Mouse (Mus musculus) limb, embryonic 12.5 days (tissue): Measurements from ENCODE around the gene Slc22a17. TPM values are rescaled to one million over a fixed set of nuclear protein-coding genes. Genes with fewer than 3 reads are reported as not detected.
A peak's percentile ranks its signal among the peaks of the same experiment; 100 is the strongest.

Source experiments
- ATAC-seq: fragments of 200-750 bp; cut with Nextera tagmentation; 2 replicates; pipeline ENCODE4 v1.8.0; 2017; ENCODE audit warnings: low read depth, moderate TSS enrichment; ENCODE audit not compliant: insufficient number of reproducible peaks, insufficient read depth, low FRiP score, low TSS enrichment
- H3K27ac ChIP-seq: fragments of 300-500 bp; sonication (generic); 2 replicates; pipeline ENCODE4 v1.5.1; 2016; ENCODE audit warnings: mild to moderate bottlenecking, moderate library complexity
- H3K27me3 ChIP-seq: fragments of 300-500 bp; sonication (generic); 2 replicates; pipeline ENCODE4 v1.6.1; 2016; ENCODE audit warnings: mild to moderate bottlenecking, moderate library complexity
- H3K36me3 ChIP-seq: fragments of 300-500 bp; sonication (generic); 2 replicates; pipeline ENCODE4 v1.6.1; 2016; ENCODE audit warnings: mild to moderate bottlenecking, moderate library complexity
- H3K4me1 ChIP-seq: fragments of 300-500 bp; sonication (generic); replicated peaks from 2 replicates; pipeline ENCODE4 v1.6.1; 2016
- H3K4me2 ChIP-seq: fragments of 300-500 bp; sonication (generic); 2 replicates; pipeline ENCODE4 v1.6.1; 2016; ENCODE audit warnings: mild to moderate bottlenecking, moderate library complexity
- H3K4me3 ChIP-seq: fragments of 300-500 bp; sonication (generic); replicated peaks from 2 replicates; pipeline ENCODE4 v1.5.1; 2016; ENCODE audit warnings: mild to moderate bottlenecking
- H3K9ac ChIP-seq: fragments of 300-500 bp; sonication (generic); replicated peaks from 2 replicates; pipeline ENCODE4 v1.6.1; 2016; ENCODE audit warnings: mild to moderate bottlenecking, moderate library complexity
- H3K9me3 ChIP-seq: fragments of 300-500 bp; sonication (generic); 2 replicates; pipeline ENCODE4 v1.6.1; 2016; ENCODE audit warnings: mild to moderate bottlenecking, moderate library complexity
- WGBS: fragments of 180-500 bp; shearing (Covaris S2); methylation state at CpG from one replicate; pipeline ENCODE4 v1.1.7; 2016; 5-methylcytosine and 5-hydroxymethylcytosine counted together
- polyA plus RNA-seq: library from polyadenylated mRNA; unstranded; fragments of >200 nt; fragmentation: Nextera tagmentation; extraction: Ambion mirVana; gene quantifications from 2 replicates; pipeline ENCODE4 v1.2.1, GENCODE M21; 2016

Slc22a17 gene
- polyA plus RNA-seq, 1 experiment from 2014 or later: 98.2 TPM

DNA sequence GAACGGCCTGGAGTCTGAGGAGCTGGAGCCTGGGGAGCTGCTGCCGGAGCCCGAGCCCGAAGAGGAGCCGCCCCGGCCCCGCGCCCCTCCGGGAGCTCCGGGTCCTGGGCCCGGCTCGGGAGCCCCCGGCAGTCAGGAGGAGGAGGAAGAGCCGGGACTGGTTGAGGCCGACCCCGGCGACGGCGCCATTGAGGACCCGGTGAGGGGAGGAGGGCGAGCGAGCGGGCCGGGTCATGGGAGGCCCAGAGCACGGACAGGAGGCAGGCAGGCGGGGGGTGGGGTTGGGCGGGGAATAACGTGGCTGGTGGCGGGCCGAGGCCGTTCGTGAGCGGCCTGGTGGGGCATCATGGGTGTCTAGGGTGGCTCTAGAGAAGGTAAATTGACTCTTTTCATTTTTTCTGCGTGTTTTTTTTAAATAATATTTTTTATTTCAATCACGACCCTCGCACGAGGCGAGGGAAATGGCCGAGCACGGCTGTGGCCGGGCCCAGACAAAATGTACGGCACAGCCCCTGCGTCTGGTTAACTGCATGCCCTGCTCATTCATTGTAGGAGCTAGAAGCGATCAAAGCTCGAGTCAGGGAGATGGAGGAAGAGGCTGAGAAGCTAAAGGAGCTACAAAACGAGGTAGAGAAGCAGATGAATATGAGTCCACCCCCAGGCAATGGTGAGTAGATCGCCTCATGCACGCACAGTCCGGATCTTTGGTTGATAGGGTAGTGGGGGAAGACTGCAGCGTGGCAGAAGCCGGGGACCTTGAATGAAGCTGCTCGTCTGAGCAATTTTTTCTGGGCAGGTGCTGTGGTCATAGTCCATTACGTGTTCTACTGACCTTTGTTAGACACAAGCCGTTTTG, 18.4 kb downstream of the Slc22a17 start:
- H3K4me2 ChIP-seq: peak overlapping the region; percentile 83
- H3K4me1 ChIP-seq: peaks cover 13% of the 10 kb centered on the region
- ATAC-seq: peak; percentile 43
- H3K36me3 ChIP-seq: peaks cover 38% of the 10 kb centered on the region
- H3K4me3 ChIP-seq: peak overlapping the region; percentile 95
- H3K9ac ChIP-seq: peak overlapping the region; percentile 99
- peak overlapping the region; percentile 95 for H3K27ac ChIP-seq
- H3K9me3 ChIP-seq: no peaks in the 10 kb centered on the region
- under 1% methylated on average over 52 of the region's 54 CpGs for WGBS
- H3K27me3 ChIP-seq: no peaks in the 10 kb centered on the region

- peak; percentile 99 for ATAC-seq
- Histone ChIP-seq H3K27ac (peak overlapping the region; percentile 95), H3K9me3 (no peaks in the 10 kb centered on the region), H3K4me2 (peak overlapping the region; percentile 83), H3K4me3 (peak overlapping the region; percentile 95), H3K27me3 (no peaks in the 10 kb centered on the region), H3K9ac (peak overlapping the region; percentile 99), H3K4me1 (peaks cover 13% of the 10 kb centered on the region), H3K36me3 (peaks cover 33% of the 10 kb centered on the region)
- WGBS: under 1% methylated on average over 38 of the region's 38 CpGs
Observed at GRCm38 (mm10) chr14:54893651-54894181, 19.2 kb downstream of the Slc22a17 start.

DNA sequence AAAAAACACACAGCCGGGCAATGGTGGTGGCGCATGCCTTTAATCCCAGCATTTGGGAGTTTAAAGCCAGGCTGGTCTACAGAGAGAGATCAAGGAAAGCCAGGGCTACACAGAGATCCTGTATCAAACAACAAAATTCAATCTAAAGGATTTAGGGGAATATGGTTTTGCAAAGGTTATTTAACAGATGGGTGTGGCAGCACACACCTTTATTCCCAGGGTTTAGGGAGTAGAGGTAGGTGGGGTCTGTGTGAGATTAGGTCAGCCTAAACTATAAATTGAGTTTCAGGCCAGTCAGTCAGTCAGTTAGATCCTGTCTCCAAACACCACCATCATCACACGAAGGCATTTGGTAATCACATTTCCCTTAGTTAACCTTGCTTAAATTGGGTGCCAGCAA, 20.7 kb downstream of the Slc22a17 start, which contains the start of gene Pabpn1:
Gene Pabpn1 (plus strand): TSS at position 301 of the 400 bp plus-strand sequence.
- peak within 1 kb of the TSS; percentile 95 for H3K4me3 ChIP-seq
- 90% methylated on average over 3 of the region's 3 CpGs for WGBS
- H3K36me3 ChIP-seq: peaks cover 18% of the 10 kb centered on the region
- peak within 1 kb of the TSS; percentile 55 for H3K4me2 ChIP-seq
- no peak within 1 kb of the TSS for H3K9ac ChIP-seq
- peaks cover 9% of the 10 kb centered on the region for H3K4me1 ChIP-seq
- H3K9me3 ChIP-seq: no peaks in the 10 kb centered on the region
- ATAC-seq: no peak
- peak within 1 kb of the TSS; percentile 75 for H3K27ac ChIP-seq
- H3K27me3 ChIP-seq: no peaks in the 10 kb centered on the region

DNA sequence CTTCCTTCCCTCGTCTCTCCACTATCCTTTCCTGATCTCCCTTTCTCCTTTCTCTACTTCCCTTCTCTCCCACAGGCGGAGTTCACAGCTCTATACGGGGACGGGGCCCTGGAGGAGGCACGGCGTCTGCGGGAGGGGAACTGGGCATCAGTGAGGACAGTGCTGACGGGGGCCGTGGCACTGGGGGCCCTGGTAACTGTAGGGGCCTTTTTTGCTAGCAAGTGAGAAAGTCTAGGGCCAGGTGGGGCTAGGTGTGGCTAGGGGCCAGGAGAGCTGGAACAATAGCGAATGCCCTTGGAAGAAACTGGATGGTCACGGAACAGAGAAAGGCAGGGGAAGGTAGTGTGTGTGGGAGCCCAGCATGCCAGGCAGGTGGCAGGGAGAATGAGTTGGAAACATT, 27.6 kb downstream of the Slc22a17 start:
- H3K4me3 ChIP-seq: 0 out of 2 replicates have a peak overlapping the region, but pooled peaks have one; percentile 4
- no peaks in the 10 kb centered on the region for H3K27me3 ChIP-seq
- peak overlapping the region; percentile 12; the same call in 1 of the 2 replicates for H3K9ac ChIP-seq
- WGBS: 92% methylated on average over 11 of the region's 11 CpGs
- ATAC-seq: no peak
- peaks cover 16% of the 10 kb centered on the region for H3K36me3 ChIP-seq
- no peak overlapping the region for H3K27ac ChIP-seq
- H3K4me2 ChIP-seq: peak overlapping the region; percentile 79
- H3K9me3 ChIP-seq: no peaks in the 10 kb centered on the region
- H3K4me1 ChIP-seq: peaks cover 24% of the 10 kb centered on the region

DNA sequence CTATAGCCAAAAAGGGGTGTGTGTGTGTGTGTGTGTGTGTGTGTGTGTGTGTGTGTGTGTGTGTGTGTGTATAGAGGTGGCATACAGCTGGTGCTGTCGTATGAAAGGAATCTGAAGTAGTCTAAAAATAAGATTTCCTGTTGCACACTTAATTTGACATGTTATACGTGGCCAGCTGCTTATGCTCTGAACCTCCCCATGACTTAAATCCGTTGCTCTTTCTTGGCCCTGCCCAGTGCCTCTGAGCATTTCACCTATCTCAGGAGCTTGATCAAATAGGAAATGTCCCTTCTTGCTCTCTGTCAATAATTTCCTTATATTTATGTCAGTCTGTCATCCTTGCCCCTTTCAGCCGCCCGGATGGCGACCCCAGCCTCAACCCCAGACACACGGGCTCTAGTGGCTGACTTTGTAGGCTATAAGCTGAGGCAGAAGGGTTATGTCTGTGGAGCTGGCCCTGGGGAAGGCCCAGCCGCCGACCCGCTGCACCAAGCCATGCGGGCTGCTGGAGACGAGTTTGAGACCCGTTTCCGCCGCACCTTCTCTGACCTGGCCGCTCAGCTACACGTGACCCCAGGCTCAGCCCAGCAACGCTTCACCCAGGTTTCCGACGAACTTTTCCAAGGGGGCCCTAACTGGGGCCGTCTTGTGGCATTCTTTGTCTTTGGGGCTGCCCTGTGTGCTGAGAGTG, 28.8 kb downstream of the Slc22a17 start:
- WGBS: 30% methylated on average over 21 of the region's 21 CpGs
- Histone ChIP-seq H3K27me3 (no peaks in the 10 kb centered on the region), H3K27ac (peak overlapping the region; percentile 93), H3K4me3 (peak overlapping the region; percentile 58), H3K36me3 (peaks cover 16% of the 10 kb centered on the region), H3K9me3 (no peaks in the 10 kb centered on the region), H3K4me2 (peak overlapping the region; percentile 79), H3K4me1 (peaks cover 24% of the 10 kb centered on the region), H3K9ac (peak overlapping the region; percentile 80)
- ATAC-seq: peak; percentile 17; the same call in 1 of the 2 replicates

GRCm38 (mm10) chr14:54883154-54884021, 29.5 kb downstream of the Slc22a17 start, which contains the start of the genes Bcl2l2 and Gm20521:
Gene Bcl2l2 (plus strand): TSS chr14:54883377.
Gene Gm20521 (plus strand): TSS chr14:54883441.
- Histone ChIP-seq H3K4me2 (peak within 1 kb of the TSS; percentile 79), H3K4me3 (peak within 1 kb of the TSS; percentile 58), H3K27ac (peak within 1 kb of the TSS; percentile 93), H3K9me3 (no peaks in the 10 kb centered on the region), H3K4me1 (peaks cover 24% of the 10 kb centered on the region), H3K9ac (peak within 1 kb of the TSS; percentile 80), H3K27me3 (peaks cover 5% of the 10 kb centered on the region), H3K36me3 (peaks cover 16% of the 10 kb centered on the region)
- 1% methylated on average over 26 of the region's 27 CpGs for WGBS
- ATAC-seq: peak; percentile 86

DNA sequence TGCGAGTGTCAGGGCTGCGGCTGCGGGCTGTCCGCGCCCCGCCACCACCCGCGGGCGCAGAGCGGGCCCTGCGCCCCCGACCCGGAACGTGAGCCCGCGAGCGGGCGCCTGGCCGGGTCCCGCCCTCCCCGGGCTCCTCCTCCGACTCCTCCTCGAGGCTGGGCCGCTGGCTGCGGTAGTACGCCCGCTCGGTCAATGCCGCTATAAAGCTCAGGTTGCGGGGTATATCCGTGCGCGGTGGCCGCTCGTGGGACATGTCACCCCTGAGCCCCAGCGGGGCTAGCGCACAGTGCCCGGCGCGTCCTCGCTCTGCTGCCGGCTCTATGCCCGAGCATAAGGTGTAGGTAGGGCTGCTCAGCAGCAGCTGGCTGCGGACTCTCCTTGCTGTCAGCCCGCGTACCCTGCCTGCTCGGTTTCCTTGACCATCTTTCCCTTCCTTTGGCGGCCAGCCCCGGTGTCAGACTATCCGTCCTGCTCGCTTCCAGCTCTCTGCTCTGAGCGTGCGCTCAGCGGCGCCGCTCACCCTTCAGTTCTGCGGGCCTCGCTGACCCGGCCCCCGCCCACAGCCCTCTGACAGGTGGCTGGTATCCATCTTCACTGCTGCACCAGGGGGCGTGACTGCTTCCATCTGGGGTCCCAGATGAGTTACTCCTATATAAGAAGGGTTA, 35.8 kb downstream of the Slc22a17 start, which contains the start of gene Ppp1r3e:
Gene Ppp1r3e (minus strand): TSS at position 503 of the 668 bp plus-strand sequence.
- H3K4me3 ChIP-seq: peak within 1 kb of the TSS; percentile 74
- under 1% methylated on average over 61 of the region's 61 CpGs for WGBS
- peak within 1 kb of the TSS; percentile 99 for H3K4me2 ChIP-seq
- H3K4me1 ChIP-seq: peaks cover 15% of the 10 kb centered on the region
- H3K27ac ChIP-seq: no peak within 1 kb of the TSS; the same call in 1 of the 2 replicates
- peak within 1 kb of the TSS; percentile 75 for H3K9ac ChIP-seq
- no peaks in the 10 kb centered on the region for H3K36me3 ChIP-seq
- no peaks in the 10 kb centered on the region for H3K9me3 ChIP-seq
- H3K27me3 ChIP-seq: peaks cover 40% of the 10 kb centered on the region
- peak; percentile 75 for ATAC-seq

DNA sequence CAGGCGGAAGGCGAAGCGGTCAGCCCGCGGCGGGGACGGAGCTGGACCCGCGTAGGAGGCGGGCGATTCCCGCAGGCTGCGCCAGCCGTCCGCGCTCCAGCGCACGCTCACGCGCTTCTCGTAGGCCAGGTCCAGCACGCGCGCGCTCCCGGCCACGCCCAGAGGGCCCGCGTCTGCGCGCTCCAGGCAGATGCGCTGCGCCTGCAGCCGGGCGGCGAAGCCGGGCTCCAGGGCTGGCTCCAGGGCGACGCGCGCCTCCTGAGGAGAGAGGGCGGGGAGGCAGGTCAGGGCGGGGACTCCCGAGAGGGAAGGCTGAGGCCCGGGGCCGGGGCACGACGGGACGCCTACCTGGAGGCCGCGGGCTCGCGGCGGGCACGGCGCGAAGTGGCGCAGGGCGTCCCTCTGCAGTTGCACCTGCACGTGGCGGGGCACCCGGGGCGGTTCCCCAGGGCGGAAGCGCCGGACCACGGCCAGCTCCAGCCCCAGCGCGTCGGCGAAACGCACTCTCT, 36.3 kb downstream of the Slc22a17 start:
- H3K9ac ChIP-seq: peak overlapping the region; percentile 75
- no peaks in the 10 kb centered on the region for H3K9me3 ChIP-seq
- peak; percentile 83 for ATAC-seq
- H3K27ac ChIP-seq: no peak overlapping the region; the same call in 1 of the 2 replicates
- under 1% methylated on average over 72 of the region's 72 CpGs for WGBS
- H3K36me3 ChIP-seq: no peaks in the 10 kb centered on the region
- H3K4me3 ChIP-seq: peak overlapping the region; percentile 74
- H3K27me3 ChIP-seq: peaks cover 40% of the 10 kb centered on the region
- H3K4me1 ChIP-seq: peaks cover 15% of the 10 kb centered on the region
- peak overlapping the region; percentile 99 for H3K4me2 ChIP-seq

DNA sequence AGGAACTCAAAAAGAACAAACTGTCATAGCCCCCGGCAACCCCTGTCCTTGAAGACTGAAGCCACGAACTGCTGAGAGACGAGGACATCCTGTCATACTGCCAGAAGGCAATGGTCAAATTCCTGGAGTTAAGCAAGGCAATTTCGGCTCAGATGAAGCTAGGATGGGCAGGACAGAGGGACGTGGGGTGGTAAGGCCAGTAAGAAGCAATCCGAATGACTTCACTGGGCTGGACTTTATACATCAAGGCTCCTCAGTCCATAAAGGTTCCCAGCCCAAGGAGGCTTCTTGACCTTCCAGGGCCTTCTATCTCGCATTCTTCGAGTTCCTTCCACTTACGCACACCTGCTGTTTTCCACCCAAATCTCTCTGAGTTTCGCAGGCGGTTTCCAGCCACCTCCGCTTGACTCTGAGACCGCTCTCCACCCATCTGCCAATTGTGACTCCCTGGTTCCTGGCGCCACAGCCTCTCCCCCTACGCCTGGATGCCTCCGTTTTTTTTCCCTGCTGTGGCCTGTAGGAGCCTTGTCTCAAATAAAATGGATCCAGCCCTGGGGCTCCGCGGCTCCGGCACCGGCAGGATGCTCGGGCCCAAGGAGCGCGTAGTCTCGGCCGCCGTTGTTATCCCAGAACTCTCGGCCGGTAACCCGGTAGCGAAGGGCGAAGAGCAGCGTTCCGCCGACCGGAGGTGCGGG, 36.9 kb downstream of the Slc22a17 start:
- no peak overlapping the region; the same call in 1 of the 2 replicates for H3K27ac ChIP-seq
- H3K4me3 ChIP-seq: peak overlapping the region; percentile 74

More for the DNA sequence above, 36.9 kb downstream of the Slc22a17 start:
- Histone ChIP-seq H3K9me3 (no peaks in the 10 kb centered on the region), H3K9ac (peak overlapping the region; percentile 75), H3K27me3 (peaks cover 40% of the 10 kb centered on the region), H3K36me3 (no peaks in the 10 kb centered on the region), H3K4me2 (peak overlapping the region; percentile 99), H3K4me1 (peaks cover 15% of the 10 kb centered on the region)
- WGBS: 3% methylated on average over 36 of the region's 36 CpGs
- no peak for ATAC-seq
